Mouse (Mus musculus) frontal cortex, postnatal 25 days (tissue): ENCODE measurements around the gene Cyth3.

Experiments used
- DNase-seq, 2 experiments: peaks; one replicate each; pipeline ENCODE4 v3.0.0; 2022; ENCODE audit warnings: low spot score in 2 of 2

Gene Cyth3

GRCm38 (mm10) chr5:143621893-143622622 lies at the start of gene Cyth3:
Gene Cyth3 (plus strand): TSS chr5:143622447.
- peak; percentile 87 to 91 for DNase-seq

GRCm38 (mm10) chr5:143573067-143573466 lies 49.2 kb upstream of the Cyth3 start:
- DNase-seq = no peak

GRCm38 (mm10) chr5:143574261-143575178 lies 47.7 kb upstream of the Cyth3 start:
- DNase-seq = no peak

- no peak for DNase-seq
These were observed 42.6 kb upstream of the Cyth3 start for GRCm38 (mm10) chr5:143579537-143580203.

- no peak for DNase-seq
These were observed 41.3 kb upstream of the Cyth3 start for GRCm38 (mm10) chr5:143580982-143581381.

- no peak for DNase-seq
These were observed 40.4 kb upstream of the Cyth3 start for GRCm38 (mm10) chr5:143581874-143582273.

- no peak for DNase-seq
These were observed 39.2 kb upstream of the Cyth3 start for GRCm38 (mm10) chr5:143583081-143583480.

GRCm38 (mm10) chr5:143584982-143585381 lies 37.3 kb upstream of the Cyth3 start:
- no peak for DNase-seq

GRCm38 (mm10) chr5:143586386-143586785 lies 35.9 kb upstream of the Cyth3 start:
- no peak for DNase-seq

- no peak for DNase-seq
These were observed 33.1 kb upstream of the Cyth3 start for GRCm38 (mm10) chr5:143589108-143589507.

- no peak for DNase-seq
These were observed 29.3 kb upstream of the Cyth3 start for GRCm38 (mm10) chr5:143592926-143593325.

GRCm38 (mm10) chr5:143593563-143594146 lies 28.6 kb upstream of the Cyth3 start:
- no peak for DNase-seq

GRCm38 (mm10) chr5:143594291-143595065 lies 27.8 kb upstream of the Cyth3 start:
- DNase-seq = no peak

GRCm38 (mm10) chr5:143602051-143602450 lies 20.2 kb upstream of the Cyth3 start:
- no peak for DNase-seq

GRCm38 (mm10) chr5:143604157-143604774 lies 18.0 kb upstream of the Cyth3 start:
- DNase-seq = no peak

- DNase-seq = no peak
These were observed 15.5 kb upstream of the Cyth3 start for GRCm38 (mm10) chr5:143606756-143607155.

- no peak for DNase-seq
These were observed 14.1 kb upstream of the Cyth3 start for GRCm38 (mm10) chr5:143608175-143608574.

- no peak for DNase-seq
These were observed 10.3 kb upstream of the Cyth3 start for GRCm38 (mm10) chr5:143611954-143612353.

- DNase-seq = no peak
These were observed 9.0 kb upstream of the Cyth3 start for GRCm38 (mm10) chr5:143613265-143613664.

GRCm38 (mm10) chr5:143614519-143614918 lies 7.7 kb upstream of the Cyth3 start:
- DNase-seq = no peak

GRCm38 (mm10) chr5:143615353-143615752 lies 6.9 kb upstream of the Cyth3 start:
- DNase-seq = no peak
